Mouse (Mus musculus) MEL (cell line): Measurements from ENCODE around the gene Nenf.

Experiments
- BHLHE40 ChIP-seq: IDR thresholded peaks from 2 replicates; pipeline ENCODE4 v1.6.1; 2012; ENCODE audit warnings: low read depth, mild to moderate bottlenecking, inconsistent platforms, low read length, improper control_type of control experiment, borderline replicate concordance
- CTCF ChIP-seq, 3 experiments: IDR thresholded peaks in 2 of 3; conservative IDR thresholded peaks in 1 of 3; 2 replicates each; pipeline ENCODE4 v1.5.1; 2011 to 2012; ENCODE audit warnings: low read length in 3 of 3, low read depth in 2 of 3, mild to moderate bottlenecking in 2 of 3, improper control_type of control experiment in 1 of 3, inconsistent platforms in 1 of 3, mixed read lengths in 1 of 3, moderate library complexity in 1 of 3; ENCODE audit not compliant: control insufficient read depth in 1 of 3, insufficient read depth in 1 of 3, poor library complexity in 1 of 3, severe bottlenecking in 1 of 3
- E2F4 ChIP-seq: IDR thresholded peaks from 2 replicates; pipeline ENCODE4 v1.6.1; 2011; ENCODE audit warnings: low read depth, low read length, improper control_type of control experiment, borderline replicate concordance
- MAFK ChIP-seq: IDR thresholded peaks from 2 replicates; pipeline ENCODE4 v1.6.1; 2011; ENCODE audit warnings: low read depth, mild to moderate bottlenecking, low read length, improper control_type of control experiment, borderline replicate concordance
- MAX ChIP-seq: IDR thresholded peaks from 2 replicates; pipeline ENCODE4 v1.6.1; 2011; ENCODE audit warnings: low read length, improper control_type of control experiment
- POLR2A ChIP-seq, 2 experiments: IDR thresholded peaks; 2 replicates each; pipeline ENCODE4 v1.6.1; 2011 to 2012; ENCODE audit warnings: low read length in 2 of 2, mild to moderate bottlenecking in 2 of 2, control low read depth in 1 of 2, improper control_type of control experiment in 1 of 2, low read depth in 1 of 2, moderate library complexity in 1 of 2; ENCODE audit not compliant: control insufficient read depth in 1 of 2, insufficient read depth in 1 of 2, poor library complexity in 1 of 2
- TBP ChIP-seq: IDR thresholded peaks from 2 replicates; pipeline ENCODE4 v1.8.0; 2011; ENCODE audit warnings: low read depth, low read length, improper control_type of control experiment
- UBTF ChIP-seq: IDR thresholded peaks from 2 replicates; pipeline ENCODE4 v1.6.1; 2012; ENCODE audit warnings: low read depth, mild to moderate bottlenecking, inconsistent platforms, low read length, improper control_type of control experiment, moderate library complexity, borderline replicate concordance; ENCODE audit not compliant: insufficient read depth

- no peak for TF ChIP-seq CTCF (IDR thresholded peaks at IDR 0.05 in 2 of 3, conservative IDR thresholded peaks at IDR 0.05 in 1 of 3; ENCODE audit: control insufficient read depth in 1 of 3, insufficient read depth in 1 of 3, low read depth in 2 of 3, low read length in 3 of 3, poor library complexity in 1 of 3, severe bottlenecking in 1 of 3)
- no peak for TF ChIP-seq UBTF
- TF ChIP-seq TBP: no peak
- no peak for TF ChIP-seq POLR2A (IDR thresholded peaks at IDR 0.05; ENCODE audit: control insufficient read depth in 1 of 2, insufficient read depth in 1 of 2, low read depth in 1 of 2, low read length in 2 of 2, poor library complexity in 1 of 2)
- no peak for TF ChIP-seq E2F4
- no peak for TF ChIP-seq MAX
- no peak for TF ChIP-seq MAFK
- TF ChIP-seq BHLHE40: no peak
These were observed 29.6 kb upstream of the Nenf start for GRCm38 (mm10) chr1:191347602-191348001.
